Mouse (Mus musculus): Measurements from ENCODE around the gene AU021092. TPM values are rescaled to one million over a fixed set of nuclear protein-coding genes. Genes with fewer than 3 reads are reported as not detected.

AU021092 gene
- polyA plus RNA-seq, 1 experiment from 2014 or later = 2.4 TPM

DNA sequence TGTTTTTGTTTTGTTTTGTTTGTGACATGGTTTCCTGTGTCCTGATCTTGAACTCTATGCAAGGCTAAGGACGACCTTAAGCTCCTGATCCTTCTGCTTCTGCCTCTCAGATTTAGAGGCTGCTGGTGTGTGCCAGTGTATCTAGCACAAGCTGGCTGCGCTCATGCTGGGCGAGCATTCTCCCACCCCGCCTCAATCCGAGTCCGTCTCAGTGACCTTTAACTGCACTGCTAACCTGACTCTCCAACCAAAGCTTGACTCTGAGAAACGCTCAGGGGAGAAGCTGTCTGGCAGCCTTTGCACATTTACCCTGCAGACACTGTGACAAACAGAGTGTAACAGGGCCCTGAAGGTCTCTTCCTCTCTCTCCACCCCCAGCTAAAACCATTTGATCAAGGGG lies 36.4 kb downstream of the AU021092 start:
- H3K4me3 ChIP-seq (ENCODE audit: low read depth, low read length) = no peak overlapping the region
- DNase-seq (no peak), ATAC-seq (no peak)
- no peak overlapping the region for H3K4me2 ChIP-seq (ENCODE audit: low read depth, low read length)
- H3K36me3 ChIP-seq (replicated peaks; ENCODE audit: insufficient read depth, low read length) = no peaks in the 10 kb centered on the region
- 65% methylated on average over 7 of the region's 7 CpGs for WGBS (ENCODE audit: insufficient replicate concordance)
- H3K9ac ChIP-seq (replicated peaks) = no peak overlapping the region
- H3K9me3 ChIP-seq (ENCODE audit: low read length) = no peaks in the 10 kb centered on the region
- TF ChIP-seq EP300 (IDR thresholded peaks at IDR 0.05; ENCODE audit: low read depth) (no peak), CTCF (IDR thresholded peaks at IDR 0.05; ENCODE audit: low read depth) (no peak)
- H3K4me1 ChIP-seq (ENCODE audit: insufficient read depth) = no peaks in the 10 kb centered on the region
- H3K27me3 ChIP-seq (ENCODE audit: insufficient read depth, low read length) = no peaks in the 10 kb centered on the region
- H3K27ac ChIP-seq (ENCODE audit: low read depth) = no peak overlapping the region

DNA sequence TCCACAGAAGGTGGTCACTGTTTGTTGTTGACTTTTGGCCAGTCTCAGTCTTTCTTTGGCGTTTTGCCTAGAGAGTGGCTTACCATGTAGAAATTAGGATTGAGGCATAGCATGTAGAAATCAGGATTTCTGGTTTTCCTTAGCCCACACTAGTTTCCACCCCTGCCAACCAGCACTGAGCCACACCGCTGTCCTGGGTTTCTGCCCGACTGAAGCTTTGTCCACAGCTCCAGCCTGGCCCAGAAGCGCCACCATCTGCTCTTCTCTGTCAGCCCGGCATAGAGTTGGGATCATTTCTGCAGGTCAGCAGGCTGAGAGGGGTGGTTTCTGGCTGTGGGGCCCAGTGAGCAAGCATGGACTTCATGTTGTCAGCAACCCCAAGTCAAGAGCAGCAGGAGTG lies 37.1 kb downstream of the AU021092 start:
- H3K4me2 ChIP-seq (ENCODE audit: low read depth, low read length) = no peak overlapping the region
- H3K27me3 ChIP-seq (ENCODE audit: insufficient read depth, low read length) = no peaks in the 10 kb centered on the region
- no peak for ATAC-seq
- H3K27ac ChIP-seq (ENCODE audit: low read depth) = no peak overlapping the region
- H3K36me3 ChIP-seq (replicated peaks; ENCODE audit: insufficient read depth, low read length) = no peaks in the 10 kb centered on the region
- TF ChIP-seq CTCF (IDR thresholded peaks at IDR 0.05; ENCODE audit: low read depth) (no peak), EP300 (IDR thresholded peaks at IDR 0.05; ENCODE audit: low read depth) (no peak)
- no peak overlapping the region for H3K4me3 ChIP-seq (ENCODE audit: low read depth, low read length)
- H3K4me1 ChIP-seq (ENCODE audit: insufficient read depth) = no peaks in the 10 kb centered on the region
- H3K9me3 ChIP-seq (ENCODE audit: low read length) = no peaks in the 10 kb centered on the region
- 69% methylated on average over 5 of the region's 5 CpGs for WGBS (ENCODE audit: insufficient replicate concordance)
- no peak for DNase-seq
- H3K9ac ChIP-seq (replicated peaks) = no peak overlapping the region

DNA sequence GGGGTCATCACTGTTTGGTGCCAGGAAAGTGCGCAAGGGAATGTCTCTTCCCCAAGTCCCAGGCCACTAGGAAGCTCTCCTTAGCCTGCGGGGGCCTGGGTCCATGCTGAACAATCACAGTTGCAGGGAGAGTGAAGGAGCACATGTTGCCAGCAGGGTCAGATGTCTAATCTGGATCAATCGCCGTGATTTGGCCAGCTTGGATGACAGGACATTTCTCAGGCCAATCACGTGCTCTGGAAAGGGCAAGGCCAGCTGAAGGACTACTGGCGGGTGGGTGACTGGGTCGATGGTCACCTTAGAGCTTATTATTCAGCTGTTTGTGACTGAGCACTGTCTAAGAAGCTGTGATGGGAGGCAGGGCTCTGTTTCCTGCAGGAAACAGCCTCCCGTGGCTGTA lies 38.0 kb downstream of the AU021092 start:
- TF ChIP-seq CTCF (IDR thresholded peaks at IDR 0.05; ENCODE audit: low read depth) (no peak), EP300 (IDR thresholded peaks at IDR 0.05; ENCODE audit: low read depth) (no peak)

DNA sequence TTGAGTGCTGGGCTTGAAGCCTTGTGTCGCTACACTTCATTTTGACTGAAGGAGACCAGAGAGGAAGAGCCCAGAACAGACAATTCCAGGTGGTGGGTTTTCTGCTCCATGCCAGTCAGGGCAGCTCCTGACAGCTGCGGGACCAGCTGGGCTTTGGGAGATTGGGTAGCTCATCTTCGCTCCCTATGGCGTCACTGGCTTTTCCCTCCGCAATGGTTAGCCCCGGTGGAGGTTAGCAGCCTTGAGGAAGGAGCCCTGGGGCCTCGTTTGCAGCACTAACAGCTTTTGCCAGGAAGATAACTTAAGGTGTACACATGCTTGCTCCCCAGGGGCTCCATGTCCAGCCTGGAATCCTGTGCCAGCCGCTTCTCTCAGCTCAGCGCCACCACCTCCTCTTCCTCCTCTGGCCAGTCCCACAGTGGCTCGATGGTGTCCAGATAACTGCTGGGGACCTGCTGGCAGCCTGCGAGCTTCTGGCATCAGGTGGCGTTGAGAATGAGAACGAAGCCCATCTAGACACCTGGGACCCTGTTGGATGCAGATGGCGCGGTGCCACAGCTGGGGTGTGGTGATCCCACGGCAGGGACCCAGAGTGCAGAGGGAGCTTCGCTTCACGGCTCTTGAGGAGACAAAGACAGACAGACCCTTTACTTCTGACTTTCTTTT lies 38.7 kb downstream of the AU021092 start:
- Histone ChIP-seq H3K9ac (replicated peaks) (no peak overlapping the region), H3K27me3 (ENCODE audit: insufficient read depth, low read length) (no peaks in the 10 kb centered on the region), H3K36me3 (replicated peaks; ENCODE audit: insufficient read depth, low read length) (no peaks in the 10 kb centered on the region), H3K4me2 (ENCODE audit: low read depth, low read length) (no peak overlapping the region), H3K4me1 (ENCODE audit: insufficient read depth) (no peaks in the 10 kb centered on the region), H3K27ac (ENCODE audit: low read depth) (no peak overlapping the region), H3K4me3 (ENCODE audit: low read depth, low read length) (no peak overlapping the region), H3K9me3 (ENCODE audit: low read length) (no peaks in the 10 kb centered on the region)
- no peak for DNase-seq
- no peak for ATAC-seq
- 81% methylated on average over 18 of the region's 18 CpGs for WGBS (ENCODE audit: insufficient replicate concordance)
- TF ChIP-seq EP300 (IDR thresholded peaks at IDR 0.05; ENCODE audit: low read depth) = no peak
- TF ChIP-seq CTCF (IDR thresholded peaks at IDR 0.05; ENCODE audit: low read depth) = no peak

More for the DNA sequence above, 38.0 kb downstream of the AU021092 start:
- H3K9ac ChIP-seq (replicated peaks) = no peak overlapping the region
- no peak overlapping the region for H3K27ac ChIP-seq (ENCODE audit: low read depth)
- no peaks in the 10 kb centered on the region for H3K27me3 ChIP-seq (ENCODE audit: insufficient read depth, low read length)
- no peaks in the 10 kb centered on the region for H3K36me3 ChIP-seq (replicated peaks; ENCODE audit: insufficient read depth, low read length)
- DNase-seq (no peak), ATAC-seq (peak; percentile 54; the same call in 1 of the 2 replicates)
- no peak overlapping the region for H3K4me3 ChIP-seq (ENCODE audit: low read depth, low read length)
- H3K4me2 ChIP-seq (ENCODE audit: low read depth, low read length) = no peak overlapping the region
- no peaks in the 10 kb centered on the region for H3K4me1 ChIP-seq (ENCODE audit: insufficient read depth)
- H3K9me3 ChIP-seq (ENCODE audit: low read length) = no peaks in the 10 kb centered on the region
- 42% methylated on average over 8 of the region's 8 CpGs for WGBS (ENCODE audit: insufficient replicate concordance)

DNA sequence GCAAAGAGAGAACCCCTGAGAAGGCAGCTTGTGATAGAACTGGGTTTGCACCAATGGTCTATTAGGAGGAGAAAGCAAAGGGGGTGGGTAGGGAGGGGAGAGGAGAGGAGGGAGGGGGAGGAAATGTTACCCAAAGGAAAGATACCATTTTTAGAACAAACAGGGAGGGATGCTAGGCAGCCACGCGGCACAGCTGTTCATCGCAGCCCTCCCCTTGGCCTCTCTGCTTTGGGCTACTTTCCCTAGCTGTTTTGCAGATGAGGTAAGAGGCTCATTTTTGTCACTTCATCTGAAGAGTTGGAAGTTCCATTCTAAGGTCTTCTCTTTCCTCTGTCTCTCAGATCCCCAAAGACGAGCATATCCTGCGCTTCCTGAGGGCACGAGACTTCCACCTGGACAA lies 49.5 kb downstream of the AU021092 start:
- no peak for ATAC-seq
- Histone ChIP-seq H3K9me3 (ENCODE audit: low read length) (no peaks in the 10 kb centered on the region), H3K4me3 (ENCODE audit: low read depth, low read length) (no peak overlapping the region), H3K4me2 (ENCODE audit: low read depth, low read length) (no peak overlapping the region), H3K9ac (replicated peaks) (no peak overlapping the region), H3K4me1 (ENCODE audit: insufficient read depth) (no peaks in the 10 kb centered on the region), H3K27me3 (ENCODE audit: insufficient read depth, low read length) (no peaks in the 10 kb centered on the region), H3K27ac (ENCODE audit: low read depth) (no peak overlapping the region), H3K36me3 (replicated peaks; ENCODE audit: insufficient read depth, low read length) (no peaks in the 10 kb centered on the region)
- TF ChIP-seq EP300 (IDR thresholded peaks at IDR 0.05; ENCODE audit: low read depth) = no peak
- no peak for TF ChIP-seq CTCF (IDR thresholded peaks at IDR 0.05; ENCODE audit: low read depth)
- 82% methylated on average over 6 of the region's 6 CpGs for WGBS (ENCODE audit: insufficient replicate concordance)
- no peak for DNase-seq

DNA sequence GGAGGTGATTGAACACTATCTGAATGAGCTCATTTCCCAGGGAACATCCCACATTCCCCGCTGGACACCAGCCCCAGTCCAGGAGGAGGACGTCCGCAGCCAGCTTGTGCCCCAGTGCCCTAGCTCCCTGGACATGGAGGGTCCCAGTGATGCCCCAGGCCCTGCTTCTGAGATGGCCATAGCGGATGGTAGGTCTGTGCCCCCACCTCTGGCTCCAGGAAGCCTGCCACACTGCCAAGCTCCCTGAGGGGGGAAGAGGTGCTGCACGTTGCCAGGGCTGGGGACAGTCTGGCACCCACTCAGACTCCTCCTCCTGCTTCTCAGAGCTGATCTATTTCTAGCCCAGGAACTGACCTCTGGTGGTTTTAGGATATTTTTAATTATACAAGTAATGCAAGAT lies 53.3 kb downstream of the AU021092 start:
- Histone ChIP-seq H3K27ac (ENCODE audit: low read depth) (no peak overlapping the region), H3K4me1 (ENCODE audit: insufficient read depth) (no peaks in the 10 kb centered on the region), H3K4me2 (ENCODE audit: low read depth, low read length) (no peak overlapping the region), H3K36me3 (replicated peaks; ENCODE audit: insufficient read depth, low read length) (no peaks in the 10 kb centered on the region), H3K9me3 (ENCODE audit: low read length) (no peaks in the 10 kb centered on the region), H3K9ac (replicated peaks) (no peak overlapping the region), H3K27me3 (ENCODE audit: insufficient read depth, low read length) (no peaks in the 10 kb centered on the region), H3K4me3 (ENCODE audit: low read depth, low read length) (no peak overlapping the region)
- no peak for TF ChIP-seq CTCF (IDR thresholded peaks at IDR 0.05; ENCODE audit: low read depth)
- no peak for TF ChIP-seq EP300 (IDR thresholded peaks at IDR 0.05; ENCODE audit: low read depth)
- WGBS (ENCODE audit: insufficient replicate concordance) = 68% methylated on average over 5 of the region's 5 CpGs
- no peak for DNase-seq
- no peak for ATAC-seq

Data from liver, postnatal 0 days (tissue).